Mouse (Mus musculus) embryonic facial prominence, embryonic 13.5 days (tissue): ENCODE measurements around the gene Cenpf. TPM values are rescaled to one million over a fixed set of nuclear protein-coding genes. Genes with fewer than 3 reads are reported as not detected.
A peak's percentile ranks its signal among the peaks of the same experiment; 100 is the strongest.
"Not testable (repeated sequence)": the region's sequence is repeated elsewhere in the genome, so short reads cannot be mapped to it uniquely, and the experiment has no call there.

Experiments used
- ATAC-seq: fragments of 200-750 bp; cut with Nextera tagmentation; 2 replicates; pipeline ENCODE4 v1.8.0; 2017; ENCODE audit warnings: low read depth; ENCODE audit not compliant: insufficient number of reproducible peaks, insufficient read depth, low FRiP score, low TSS enrichment
- H3K27ac ChIP-seq: fragments of 300-500 bp; sonication (generic); 2 replicates; pipeline ENCODE4 v1.5.1; 2015; ENCODE audit warnings: moderate library complexity, mild to moderate bottlenecking, inconsistent platforms
- H3K27me3 ChIP-seq: fragments of 300-500 bp; sonication (generic); 2 replicates; pipeline ENCODE4 v1.6.1; 2015; ENCODE audit warnings: mild to moderate bottlenecking, inconsistent platforms
- H3K36me3 ChIP-seq: fragments of 300-500 bp; sonication (generic); 2 replicates; pipeline ENCODE4 v1.6.1; 2015; ENCODE audit warnings: mild to moderate bottlenecking, inconsistent platforms
- H3K4me1 ChIP-seq: fragments of 300-500 bp; sonication (generic); 2 replicates; pipeline ENCODE4 v1.6.1; 2015; ENCODE audit warnings: inconsistent platforms
- H3K4me2 ChIP-seq: fragments of 300-500 bp; sonication (generic); 2 replicates; pipeline ENCODE4 v1.6.1; 2015; ENCODE audit warnings: moderate library complexity, mild to moderate bottlenecking, inconsistent platforms
- H3K4me3 ChIP-seq: fragments of 300-500 bp; sonication (generic); 2 replicates; pipeline ENCODE4 v1.5.1; 2015; ENCODE audit warnings: mild to moderate bottlenecking, inconsistent platforms
- H3K9ac ChIP-seq: fragments of 300-500 bp; sonication (generic); 2 replicates; pipeline ENCODE4 v1.6.1; 2015; ENCODE audit warnings: mild to moderate bottlenecking, inconsistent platforms
- H3K9me3 ChIP-seq: fragments of 300-500 bp; sonication (generic); 2 replicates; pipeline ENCODE4 v1.6.1; 2016; ENCODE audit warnings: inconsistent platforms
- WGBS: fragments of 180-500 bp; shearing (Covaris S2); methylation state at CpG from one replicate; pipeline ENCODE4 v1.1.7; 2015; ENCODE audit warnings: mixed read lengths; 5-methylcytosine and 5-hydroxymethylcytosine counted together
- polyA plus RNA-seq: library from polyadenylated mRNA; unstranded; fragments of >200 nt; fragmentation: Nextera tagmentation; extraction: Ambion mirVana; gene quantifications from 2 replicates; pipeline ENCODE4 v1.2.1, GENCODE M21; 2015

The Cenpf gene
- polyA plus RNA-seq, 1 experiment from 2014 or later, result 103 TPM

DNA sequence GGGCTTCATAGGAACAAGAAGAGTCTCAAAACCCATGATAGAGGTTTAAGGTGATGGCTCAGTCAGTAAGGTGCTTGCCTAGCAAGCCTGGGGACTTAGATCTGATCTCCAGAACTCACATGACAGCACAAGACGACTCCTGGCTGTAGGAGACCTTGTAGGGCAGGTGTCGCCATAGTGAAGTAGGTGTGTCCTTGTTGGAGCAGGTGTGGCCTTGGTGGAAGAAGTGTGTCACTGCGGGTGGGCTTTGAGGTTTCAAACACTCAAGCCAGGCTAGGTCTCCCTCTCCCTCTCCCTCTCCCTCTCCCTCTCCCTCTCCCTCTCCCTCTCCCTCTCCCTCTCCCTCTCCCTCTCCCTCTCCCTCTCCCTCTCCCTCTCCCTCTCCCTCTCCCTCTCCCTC is 4.6 kb upstream of the Cenpf start:
- not testable (repeated sequence) for H3K9me3 ChIP-seq, H3K9ac ChIP-seq, H3K36me3 ChIP-seq, H3K27me3 ChIP-seq, H3K4me3 ChIP-seq, H3K27ac ChIP-seq, H3K4me2 ChIP-seq, ATAC-seq
- H3K4me1 ChIP-seq, result peaks cover 17% of the 10 kb centered on the region
- 47% methylated on average over 3 of the region's 3 CpGs for WGBS

- H3K4me3 ChIP-seq, result peak overlapping the region; percentile 84
- H3K4me2 ChIP-seq, result peak overlapping the region; percentile 91
- WGBS, result 32% methylated on average over 4 of the region's 4 CpGs
- H3K4me1 ChIP-seq, result peaks cover 35% of the 10 kb centered on the region
- peaks cover 5% of the 10 kb centered on the region for H3K36me3 ChIP-seq
- no peak overlapping the region for H3K9ac ChIP-seq
- no peaks in the 10 kb centered on the region for H3K9me3 ChIP-seq
- no peak overlapping the region for H3K27ac ChIP-seq
- H3K27me3 ChIP-seq, result no peaks in the 10 kb centered on the region
- no peak for ATAC-seq
These were observed 1.4 kb upstream of the Cenpf start for GRCm38 (mm10) chr1:189689050-189689833.

GRCm38 (mm10) chr1:189688388-189688750 is 483 bp upstream of the Cenpf start:
- under 1% methylated on average over 15 of the region's 15 CpGs for whole genome bisulfite sequencing
- H3K9me3 ChIP-seq, result no peaks in the 10 kb centered on the region
- H3K4me2 ChIP-seq, result peak overlapping the region; percentile 91
- H3K4me1 ChIP-seq, result peaks cover 35% of the 10 kb centered on the region
- H3K27ac ChIP-seq, result peak overlapping the region; percentile 7; the same call in 1 of the 2 replicates
- 0 out of 2 replicates have a peak, but pooled peaks have one; percentile 11 for ATAC-seq
- H3K4me3 ChIP-seq, result peak overlapping the region; percentile 84
- H3K9ac ChIP-seq, result peak overlapping the region; percentile 61
- H3K27me3 ChIP-seq, result no peaks in the 10 kb centered on the region
- H3K36me3 ChIP-seq, result peaks cover 14% of the 10 kb centered on the region

GRCm38 (mm10) chr1:189686025-189686424 is 1.9 kb downstream of the Cenpf start:
- H3K36me3 ChIP-seq, result peaks cover 30% of the 10 kb centered on the region
- H3K27me3 ChIP-seq, result no peaks in the 10 kb centered on the region
- no peak overlapping the region for H3K9ac ChIP-seq
- WGBS, result 87% methylated on average over 6 of the region's 6 CpGs
- H3K4me2 ChIP-seq, result peak overlapping the region; percentile 91
- no peaks in the 10 kb centered on the region for H3K9me3 ChIP-seq
- no peak overlapping the region for H3K4me3 ChIP-seq
- peaks cover 35% of the 10 kb centered on the region for H3K4me1 ChIP-seq
- no peak overlapping the region for H3K27ac ChIP-seq
- ATAC-seq, result no peak

DNA sequence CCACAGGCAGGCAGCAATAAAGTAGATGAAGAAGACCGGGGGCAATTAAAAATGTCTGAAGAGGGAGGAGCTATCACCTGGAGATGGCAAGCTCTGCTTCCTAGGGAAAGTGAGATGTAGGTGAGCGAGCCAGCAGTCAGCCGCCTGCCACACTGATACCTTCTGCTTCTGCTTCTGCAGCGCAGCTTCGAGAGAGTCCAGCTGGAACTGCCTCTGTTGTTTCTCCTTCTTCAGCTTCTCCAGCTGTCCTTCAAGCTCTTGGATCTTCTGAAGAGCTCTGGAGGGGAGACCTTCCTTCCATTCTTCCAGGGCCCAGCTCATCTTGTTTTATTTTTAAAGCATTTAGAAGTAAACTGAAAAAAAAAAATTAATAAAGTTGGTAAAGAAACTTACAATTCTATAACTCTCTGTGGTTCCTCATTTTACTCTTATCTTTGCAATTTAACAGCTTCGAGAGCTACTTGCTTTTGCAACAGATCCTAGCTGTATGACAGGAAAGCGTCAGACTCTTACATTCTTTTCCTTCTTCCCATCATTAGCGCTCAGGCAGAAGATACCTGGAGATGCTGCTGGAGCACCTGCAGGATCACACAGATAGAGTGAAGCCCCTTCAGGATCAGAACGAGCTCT is 3.0 kb downstream of the Cenpf start:
- Histone ChIP-seq H3K27ac (no peak overlapping the region), H3K27me3 (no peaks in the 10 kb centered on the region), H3K4me3 (no peak overlapping the region), H3K9ac (no peak overlapping the region), H3K36me3 (peaks cover 41% of the 10 kb centered on the region), H3K4me2 (no peak overlapping the region), H3K9me3 (no peaks in the 10 kb centered on the region), H3K4me1 (peaks cover 35% of the 10 kb centered on the region)
- ATAC-seq, result no peak
- WGBS, result 91% methylated on average over 9 of the region's 9 CpGs

GRCm38 (mm10) chr1:189679555-189679954 is 8.3 kb downstream of the Cenpf start:
- peaks cover 69% of the 10 kb centered on the region for H3K36me3 ChIP-seq
- H3K4me2 ChIP-seq, result no peak overlapping the region
- ATAC-seq, result no peak
- 93% methylated on average over 3 of the region's 3 CpGs for WGBS
- H3K9ac ChIP-seq, result no peak overlapping the region
- no peak overlapping the region for H3K27ac ChIP-seq
- no peaks in the 10 kb centered on the region for H3K27me3 ChIP-seq
- H3K4me1 ChIP-seq, result no peaks in the 10 kb centered on the region
- no peaks in the 10 kb centered on the region for H3K9me3 ChIP-seq
- no peak overlapping the region for H3K4me3 ChIP-seq

DNA sequence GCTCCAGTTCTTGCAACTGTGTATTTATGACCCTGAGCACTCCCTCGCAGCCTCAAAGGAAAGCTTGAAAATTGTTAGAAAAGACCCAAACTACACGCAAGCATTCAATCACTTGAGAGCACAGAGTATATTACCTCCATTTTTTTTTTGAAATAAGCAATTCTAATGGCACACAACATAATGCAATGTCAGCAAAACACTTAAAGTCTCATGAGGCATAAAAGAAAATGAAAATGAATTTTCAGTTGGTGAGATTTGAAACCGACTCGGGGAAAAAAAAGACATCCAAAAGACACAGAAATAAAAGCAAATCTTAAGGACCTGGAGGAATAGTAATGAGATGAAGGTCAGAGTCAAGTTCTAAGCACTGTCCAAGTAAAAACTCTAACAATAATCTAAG is 11.9 kb downstream of the Cenpf start:
- Histone ChIP-seq H3K4me2 (no peak overlapping the region), H3K36me3 (peaks cover 70% of the 10 kb centered on the region), H3K9me3 (no peaks in the 10 kb centered on the region), H3K4me1 (no peaks in the 10 kb centered on the region), H3K27ac (no peak overlapping the region), H3K27me3 (no peaks in the 10 kb centered on the region), H3K4me3 (no peak overlapping the region), H3K9ac (no peak overlapping the region)
- ATAC-seq, result no peak
- 89% methylated on average over 4 of the region's 4 CpGs for WGBS

- Histone ChIP-seq H3K4me2 (no peak overlapping the region), H3K36me3 (peaks cover 70% of the 10 kb centered on the region), H3K4me1 (no peaks in the 10 kb centered on the region), H3K9ac (no peak overlapping the region), H3K27ac (no peak overlapping the region), H3K4me3 (no peak overlapping the region), H3K27me3 (no peaks in the 10 kb centered on the region), H3K9me3 (no peaks in the 10 kb centered on the region)
- no peak for ATAC-seq
- 93% methylated on average over 1 of the region's 1 CpGs for WGBS
These were observed 12.5 kb downstream of the Cenpf start for GRCm38 (mm10) chr1:189675421-189675820.

DNA sequence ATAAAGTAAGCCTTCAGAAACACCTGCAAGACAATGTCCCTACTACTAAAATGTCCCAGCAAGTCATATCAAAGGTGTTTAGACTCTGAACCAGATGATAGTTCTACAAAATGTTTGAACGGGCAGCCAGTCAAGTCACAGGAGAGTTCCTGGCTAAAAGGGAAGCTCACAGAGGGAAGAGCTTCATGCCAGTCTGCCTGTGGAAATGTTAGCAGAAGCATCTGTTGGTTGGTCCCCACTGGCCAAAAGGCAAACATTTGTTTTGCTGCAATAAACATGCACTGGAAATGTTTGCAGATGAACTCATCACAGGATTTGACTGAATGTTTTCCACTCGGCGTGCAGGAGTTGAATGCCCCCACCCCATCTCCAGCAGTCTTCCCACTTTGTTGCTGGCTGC is 21.9 kb downstream of the Cenpf start:
- Histone ChIP-seq H3K9me3 (no peaks in the 10 kb centered on the region), H3K27me3 (no peaks in the 10 kb centered on the region), H3K4me3 (no peak overlapping the region), H3K9ac (no peak overlapping the region), H3K4me1 (no peaks in the 10 kb centered on the region), H3K4me2 (no peak overlapping the region), H3K36me3 (peaks cover 55% of the 10 kb centered on the region), H3K27ac (no peak overlapping the region)
- no peak for ATAC-seq
- WGBS, result 88% methylated on average over 3 of the region's 3 CpGs

- H3K9ac ChIP-seq, result no peak overlapping the region
- H3K27me3 ChIP-seq, result no peaks in the 10 kb centered on the region
- no peaks in the 10 kb centered on the region for H3K4me1 ChIP-seq
- H3K9me3 ChIP-seq, result no peaks in the 10 kb centered on the region
- H3K36me3 ChIP-seq, result peaks cover 50% of the 10 kb centered on the region
- H3K27ac ChIP-seq, result no peak overlapping the region
- no peak for ATAC-seq
- H3K4me2 ChIP-seq, result no peak overlapping the region
- H3K4me3 ChIP-seq, result no peak overlapping the region
- 71% methylated on average over 4 of the region's 4 CpGs for WGBS
These were observed 23.1 kb downstream of the Cenpf start for GRCm38 (mm10) chr1:189664873-189665144.

- H3K36me3 ChIP-seq, result peaks cover 47% of the 10 kb centered on the region
- WGBS, result 73% methylated on average over 10 of the region's 10 CpGs
- no peak overlapping the region for H3K9ac ChIP-seq
These were observed 23.6 kb downstream of the Cenpf start for GRCm38 (mm10) chr1:189664061-189664872.

DNA sequence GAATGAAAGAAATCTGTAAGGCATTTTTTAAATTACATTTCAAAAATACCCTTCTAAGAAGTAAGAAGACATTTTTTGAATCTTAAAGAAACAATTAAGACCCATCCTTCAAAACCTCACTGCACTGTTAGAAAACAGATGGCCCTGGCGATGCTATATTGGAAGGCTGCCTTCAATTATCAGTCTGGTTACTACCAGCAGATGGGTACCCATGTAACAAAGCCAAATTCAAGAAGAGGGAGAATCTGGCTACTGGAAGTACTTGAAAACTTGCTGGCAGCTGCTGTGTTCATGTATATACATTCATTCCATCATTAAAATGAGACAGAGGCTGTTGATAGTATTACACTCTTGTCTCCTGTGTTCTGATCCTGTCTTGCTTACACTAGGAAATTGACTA is 24.4 kb downstream of the Cenpf start:
- no peak overlapping the region for H3K4me2 ChIP-seq
- H3K36me3 ChIP-seq, result peaks cover 48% of the 10 kb centered on the region
- H3K27me3 ChIP-seq, result no peaks in the 10 kb centered on the region
- no peak overlapping the region for H3K4me3 ChIP-seq
- no peak overlapping the region for H3K9ac ChIP-seq
- H3K9me3 ChIP-seq, result no peaks in the 10 kb centered on the region
- no peaks in the 10 kb centered on the region for H3K4me1 ChIP-seq
- H3K27ac ChIP-seq, result no peak overlapping the region
- no peak for ATAC-seq
- 43% methylated on average over 1 of the region's 1 CpGs for WGBS

More at GRCm38 (mm10) chr1:189664061-189664872, 23.6 kb downstream of the Cenpf start:
- Histone ChIP-seq H3K27me3 (no peaks in the 10 kb centered on the region), H3K4me2 (no peak overlapping the region), H3K9me3 (no peaks in the 10 kb centered on the region), H3K4me3 (no peak overlapping the region), H3K4me1 (no peaks in the 10 kb centered on the region), H3K27ac (no peak overlapping the region)
- ATAC-seq, result no peak
